Mouse (Mus musculus): ENCODE measurements around the gene Eepd1. TPM values are rescaled to one million over a fixed set of nuclear protein-coding genes. Genes with fewer than 3 reads are reported as not detected.

The Eepd1 gene
- polyA plus RNA-seq, 1 experiment, result 4.1 TPM

- Histone ChIP-seq H3K4me3 (ENCODE audit: insufficient read depth, low read length) (no peak overlapping the region), H3K4me1 (ENCODE audit: control insufficient read depth, insufficient read depth, low read length) (no peaks in the 10 kb centered on the region; the same call in 1 of the 2 replicates), H3K27ac (ENCODE audit: insufficient read depth, low read length) (no peak overlapping the region)
- TF ChIP-seq CTCF (IDR thresholded peaks at IDR 0.05; ENCODE audit: borderline replicate concordance, insufficient read depth, low read length) (no peak), POLR2A (IDR thresholded peaks at IDR 0.05; ENCODE audit: low read depth, low read length) (no peak)
Observed at GRCm38 (mm10) chr9:25549130-25550060, 68.0 kb downstream of the Eepd1 start.

GRCm38 (mm10) chr9:25550196-25550595, 68.8 kb downstream of the Eepd1 start:
- H3K4me1 ChIP-seq (ENCODE audit: control insufficient read depth, insufficient read depth, low read length), result no peaks in the 10 kb centered on the region; the same call in 1 of the 2 replicates
- H3K4me3 ChIP-seq (ENCODE audit: insufficient read depth, low read length), result no peak overlapping the region
- TF ChIP-seq POLR2A (IDR thresholded peaks at IDR 0.05; ENCODE audit: low read depth, low read length), result no peak
- TF ChIP-seq CTCF (IDR thresholded peaks at IDR 0.05; ENCODE audit: borderline replicate concordance, insufficient read depth, low read length), result no peak
- no peak overlapping the region for H3K27ac ChIP-seq (ENCODE audit: insufficient read depth, low read length)

- Histone ChIP-seq H3K4me1 (ENCODE audit: control insufficient read depth, insufficient read depth, low read length) (no peaks in the 10 kb centered on the region), H3K27ac (ENCODE audit: insufficient read depth, low read length) (no peak overlapping the region), H3K4me3 (ENCODE audit: insufficient read depth, low read length) (no peak overlapping the region)
- TF ChIP-seq POLR2A (IDR thresholded peaks at IDR 0.05; ENCODE audit: low read depth, low read length) (no peak), CTCF (IDR thresholded peaks at IDR 0.05; ENCODE audit: borderline replicate concordance, insufficient read depth, low read length) (no peak)
Observed at GRCm38 (mm10) chr9:25552532-25552931, 71.2 kb downstream of the Eepd1 start.

- TF ChIP-seq POLR2A (IDR thresholded peaks at IDR 0.05; ENCODE audit: low read depth, low read length) (no peak), CTCF (IDR thresholded peaks at IDR 0.05; ENCODE audit: borderline replicate concordance, insufficient read depth, low read length) (no peak)
- H3K4me3 ChIP-seq (ENCODE audit: insufficient read depth, low read length), result no peak overlapping the region
- no peaks in the 10 kb centered on the region for H3K4me1 ChIP-seq (ENCODE audit: control insufficient read depth, insufficient read depth, low read length)
- H3K27ac ChIP-seq (ENCODE audit: insufficient read depth, low read length), result no peak overlapping the region
Observed at GRCm38 (mm10) chr9:25554246-25554803, 73.0 kb downstream of the Eepd1 start.

- TF ChIP-seq POLR2A (IDR thresholded peaks at IDR 0.05; ENCODE audit: low read depth, low read length) (no peak), CTCF (IDR thresholded peaks at IDR 0.05; ENCODE audit: borderline replicate concordance, insufficient read depth, low read length) (no peak)
- Histone ChIP-seq H3K27ac (ENCODE audit: insufficient read depth, low read length) (no peak overlapping the region), H3K4me1 (ENCODE audit: control insufficient read depth, insufficient read depth, low read length) (peaks cover 6% of the 10 kb centered on the region; the same call in 1 of the 2 replicates), H3K4me3 (ENCODE audit: insufficient read depth, low read length) (no peak overlapping the region)
Observed at GRCm38 (mm10) chr9:25555261-25555660, 73.9 kb downstream of the Eepd1 start.

- Histone ChIP-seq H3K27ac (ENCODE audit: insufficient read depth, low read length) (no peak overlapping the region), H3K4me1 (ENCODE audit: control insufficient read depth, insufficient read depth, low read length) (peaks cover 6% of the 10 kb centered on the region; the same call in 1 of the 2 replicates), H3K4me3 (ENCODE audit: insufficient read depth, low read length) (no peak overlapping the region)
- TF ChIP-seq POLR2A (IDR thresholded peaks at IDR 0.05; ENCODE audit: low read depth, low read length) (no peak), CTCF (IDR thresholded peaks at IDR 0.05; ENCODE audit: borderline replicate concordance, insufficient read depth, low read length) (no peak)
Observed at GRCm38 (mm10) chr9:25556008-25556407, 74.7 kb downstream of the Eepd1 start.

- TF ChIP-seq POLR2A (IDR thresholded peaks at IDR 0.05; ENCODE audit: low read depth, low read length), result no peak
- TF ChIP-seq CTCF (IDR thresholded peaks at IDR 0.05; ENCODE audit: borderline replicate concordance, insufficient read depth, low read length), result no peak
- Histone ChIP-seq H3K27ac (ENCODE audit: insufficient read depth, low read length) (no peak overlapping the region), H3K4me3 (ENCODE audit: insufficient read depth, low read length) (no peak overlapping the region), H3K4me1 (ENCODE audit: control insufficient read depth, insufficient read depth, low read length) (peaks cover 6% of the 10 kb centered on the region; the same call in 1 of the 2 replicates)
Observed at GRCm38 (mm10) chr9:25557378-25557777, 76.0 kb downstream of the Eepd1 start.

GRCm38 (mm10) chr9:25558834-25559233, 77.5 kb downstream of the Eepd1 start:
- Histone ChIP-seq H3K4me3 (ENCODE audit: insufficient read depth, low read length) (no peak overlapping the region), H3K4me1 (ENCODE audit: control insufficient read depth, insufficient read depth, low read length) (peaks cover 6% of the 10 kb centered on the region; the same call in 1 of the 2 replicates), H3K27ac (ENCODE audit: insufficient read depth, low read length) (no peak overlapping the region)
- TF ChIP-seq CTCF (IDR thresholded peaks at IDR 0.05; ENCODE audit: borderline replicate concordance, insufficient read depth, low read length), result no peak
- no peak for TF ChIP-seq POLR2A (IDR thresholded peaks at IDR 0.05; ENCODE audit: low read depth, low read length)

GRCm38 (mm10) chr9:25560016-25560758, 78.8 kb downstream of the Eepd1 start:
- TF ChIP-seq CTCF (IDR thresholded peaks at IDR 0.05; ENCODE audit: borderline replicate concordance, insufficient read depth, low read length), result no peak
- TF ChIP-seq POLR2A (IDR thresholded peaks at IDR 0.05; ENCODE audit: low read depth, low read length), result no peak
- H3K4me3 ChIP-seq (ENCODE audit: insufficient read depth, low read length), result no peak overlapping the region
- peak overlapping the region; percentile 35 for H3K27ac ChIP-seq (ENCODE audit: insufficient read depth, low read length)
- peaks cover 6% of the 10 kb centered on the region; the same call in 1 of the 2 replicates for H3K4me1 ChIP-seq (ENCODE audit: control insufficient read depth, insufficient read depth, low read length)

All from embryonic fibroblast, embryonic 13.5 days (primary cell).